Mouse (Mus musculus) small intestine, adult 2 months (tissue): ENCODE measurements around the gene Wdr5b.

Experiments
- CTCF ChIP-seq: fragments of 200-500 bp; IDR thresholded peaks from 2 replicates; pipeline ENCODE4 v1.5.1; 2012; ENCODE audit warnings: low read depth, mild to moderate bottlenecking, control low read depth, inconsistent platforms, low read length, moderate library complexity, mixed read lengths; ENCODE audit not compliant: insufficient replicate concordance, insufficient read length; ENCODE audit errors: extremely low read depth
- POLR2A ChIP-seq: fragments of 200-500 bp; IDR thresholded peaks from 2 replicates; pipeline ENCODE4 v1.6.1; 2012; ENCODE audit warnings: low read depth, mild to moderate bottlenecking, control low read depth, inconsistent platforms, low read length, moderate library complexity

DNA sequence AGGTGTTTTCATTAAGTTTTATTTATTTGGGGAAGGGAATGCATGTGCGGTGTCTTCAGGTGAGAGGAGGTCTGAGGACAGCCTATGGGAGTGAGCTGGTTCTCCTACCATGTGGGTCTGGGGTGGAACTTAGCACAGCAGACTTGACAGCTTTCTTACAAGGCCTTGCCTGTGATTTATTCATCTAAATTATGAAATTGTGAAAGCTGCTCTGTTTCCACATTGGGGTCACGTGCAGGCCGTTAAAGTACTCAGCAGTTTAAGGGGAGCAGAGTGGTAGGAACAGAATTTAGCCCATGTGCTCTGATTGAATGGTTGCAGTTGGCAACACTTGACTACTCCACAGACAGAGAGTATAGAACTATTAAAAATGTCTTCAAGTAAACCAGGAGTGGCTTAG is 38.9 kb downstream of the Wdr5b start:
- no peak for TF ChIP-seq CTCF
- no peak for TF ChIP-seq POLR2A
